Mouse (Mus musculus): ENCODE data around the gene Alx3. TPM values are rescaled to one million over a fixed set of nuclear protein-coding genes. Genes with fewer than 3 reads are reported as not detected.

Gene Alx3
- polyA plus RNA-seq, 1 experiment from 2014 or later: 0.09 TPM

DNA sequence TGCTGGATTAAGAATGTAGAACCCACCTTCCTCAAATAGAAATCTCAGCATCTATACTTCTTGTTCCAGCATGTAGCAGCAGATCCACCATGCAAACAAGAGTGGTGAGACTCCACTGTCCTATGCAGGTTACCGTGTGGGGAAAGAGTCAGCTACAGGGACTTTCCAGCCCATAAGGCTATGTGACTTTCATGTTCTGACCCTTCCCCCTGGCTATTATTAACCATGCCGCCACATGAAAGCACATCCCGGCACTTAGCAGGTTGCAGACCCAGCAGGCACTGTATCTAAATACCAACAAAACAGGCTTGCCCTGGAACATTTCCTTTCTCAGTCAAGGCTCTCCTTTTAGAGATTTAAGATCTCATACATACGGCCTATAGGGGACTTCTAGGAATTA, 16.6 kb downstream of the Alx3 start:
- Histone ChIP-seq H3K27ac (ENCODE audit: low read length) (no peak overlapping the region), H3K36me3 (ENCODE audit: control insufficient read depth, insufficient read depth) (peaks cover 11% of the 10 kb centered on the region; the same call in 1 of the 2 replicates), H3K4me1 (ENCODE audit: control insufficient read depth, low read depth, low read length) (peaks cover 8% of the 10 kb centered on the region; the same call in 1 of the 2 replicates), H3K4me3 (ENCODE audit: low read depth, low read length) (no peak overlapping the region), H3K9ac (ENCODE audit: low read depth, low read length) (no peak overlapping the region), H3K27me3 (ENCODE audit: control insufficient read depth, insufficient read depth, low read depth, low read length) (no peaks in the 10 kb centered on the region), H3K9me3 (replicated peaks; ENCODE audit: control insufficient read depth, low read length) (no peaks in the 10 kb centered on the region), H3K4me2 (ENCODE audit: low read depth, low read length) (no peak overlapping the region)
- no peak for ATAC-seq (ENCODE audit: low read depth)
- WGBS (ENCODE audit: insufficient replicate concordance): 70% methylated on average over 4 of the region's 4 CpGs

DNA sequence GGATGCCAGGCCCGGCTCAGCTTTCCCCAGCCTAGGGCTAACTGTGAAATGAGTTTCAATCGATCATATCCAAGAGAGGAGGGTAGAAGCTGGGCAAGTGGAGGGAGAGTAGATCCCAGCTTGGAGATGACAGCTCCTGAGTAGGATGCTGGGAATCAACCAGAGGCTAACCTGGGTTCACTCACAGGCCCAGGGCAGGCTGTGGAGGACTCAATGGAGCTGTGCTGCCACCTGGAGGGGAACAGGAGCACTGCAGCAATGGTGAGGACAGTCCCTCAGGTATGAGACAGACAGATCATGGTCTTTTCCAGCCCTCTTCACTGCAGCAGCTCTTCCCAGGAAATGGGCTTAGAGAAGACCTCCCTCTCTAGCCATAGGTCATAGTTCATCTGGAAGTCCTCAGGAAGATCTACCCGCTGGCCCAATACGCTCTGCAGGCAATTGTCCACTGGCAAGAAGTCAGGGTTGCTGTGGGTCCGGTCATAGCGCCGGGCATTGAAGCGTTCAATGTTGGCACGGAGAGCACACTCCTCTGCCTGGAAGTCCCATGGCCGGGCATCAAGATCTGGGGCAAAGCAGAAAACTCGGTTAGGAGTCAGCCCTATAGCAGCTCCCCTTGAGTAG, 18.2 kb downstream of the Alx3 start:
- peak; percentile 30; the same call in 1 of the 2 replicates for ATAC-seq (ENCODE audit: low read depth)
- H3K27me3 ChIP-seq (ENCODE audit: control insufficient read depth, insufficient read depth, low read depth, low read length): no peaks in the 10 kb centered on the region
- no peak overlapping the region for H3K27ac ChIP-seq (ENCODE audit: low read length)
- peaks cover 8% of the 10 kb centered on the region; the same call in 1 of the 2 replicates for H3K4me1 ChIP-seq (ENCODE audit: control insufficient read depth, low read depth, low read length)
- H3K9me3 ChIP-seq (replicated peaks; ENCODE audit: control insufficient read depth, low read length): no peaks in the 10 kb centered on the region
- H3K36me3 ChIP-seq (ENCODE audit: control insufficient read depth, insufficient read depth): peaks cover 17% of the 10 kb centered on the region
- H3K4me2 ChIP-seq (ENCODE audit: low read depth, low read length): no peak overlapping the region
- H3K4me3 ChIP-seq (ENCODE audit: low read depth, low read length): no peak overlapping the region
- WGBS (ENCODE audit: insufficient replicate concordance): 78% methylated on average over 11 of the region's 11 CpGs
- no peak overlapping the region for H3K9ac ChIP-seq (ENCODE audit: low read depth, low read length)

DNA sequence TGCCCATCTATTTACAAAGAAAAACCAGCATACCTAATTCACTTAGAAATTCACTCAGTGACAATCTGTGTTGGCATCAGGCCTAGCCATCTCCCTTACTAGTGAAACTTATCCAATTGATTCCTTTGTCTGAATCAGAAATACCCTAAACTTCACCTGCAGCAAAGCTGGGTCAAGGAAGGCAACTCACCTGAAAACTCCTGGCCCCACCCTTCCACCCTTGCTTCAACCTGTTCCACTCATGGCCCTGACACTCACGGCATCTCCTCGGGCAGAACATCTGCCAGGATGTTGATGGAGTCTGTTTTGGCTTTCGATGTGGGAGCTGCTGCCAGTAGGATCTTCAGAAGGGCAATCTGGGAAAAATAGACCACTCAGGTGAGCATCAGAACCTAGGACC, 23.0 kb downstream of the Alx3 start:
- ATAC-seq (ENCODE audit: low read depth): no peak
- Histone ChIP-seq H3K4me1 (ENCODE audit: control insufficient read depth, low read depth, low read length) (no peaks in the 10 kb centered on the region), H3K36me3 (ENCODE audit: control insufficient read depth, insufficient read depth) (peaks cover 24% of the 10 kb centered on the region), H3K9me3 (replicated peaks; ENCODE audit: control insufficient read depth, low read length) (no peaks in the 10 kb centered on the region), H3K9ac (ENCODE audit: low read depth, low read length) (no peak overlapping the region), H3K4me2 (ENCODE audit: low read depth, low read length) (no peak overlapping the region), H3K4me3 (ENCODE audit: low read depth, low read length) (no peak overlapping the region), H3K27ac (ENCODE audit: low read length) (no peak overlapping the region), H3K27me3 (ENCODE audit: control insufficient read depth, insufficient read depth, low read depth, low read length) (no peaks in the 10 kb centered on the region)
- 90% methylated on average over 3 of the region's 3 CpGs for WGBS (ENCODE audit: insufficient replicate concordance)

DNA sequence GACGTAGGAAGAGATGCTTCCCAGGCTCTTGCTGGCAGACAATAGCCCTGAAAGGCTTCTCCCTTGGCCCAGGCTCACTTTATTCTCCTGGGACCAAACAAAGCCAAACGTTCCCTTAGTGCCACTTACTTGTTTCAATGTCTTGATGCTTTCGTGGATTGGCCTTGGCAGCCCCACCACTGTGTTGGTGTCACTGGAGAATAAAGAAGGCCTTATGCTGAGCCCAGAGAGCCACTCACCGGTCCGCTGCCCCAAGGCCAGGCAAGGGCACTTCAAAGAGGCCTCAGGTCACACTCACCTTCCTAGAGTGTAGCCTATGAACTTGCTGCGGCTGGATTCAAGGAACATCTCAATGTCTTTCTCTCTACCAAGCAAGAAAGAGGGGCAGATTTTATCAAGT, 25.1 kb downstream of the Alx3 start:
- H3K27ac ChIP-seq (ENCODE audit: low read length): no peak overlapping the region
- 83% methylated on average over 6 of the region's 6 CpGs for WGBS (ENCODE audit: insufficient replicate concordance)
- H3K4me2 ChIP-seq (ENCODE audit: low read depth, low read length): no peak overlapping the region
- no peak overlapping the region for H3K9ac ChIP-seq (ENCODE audit: low read depth, low read length)
- ATAC-seq (ENCODE audit: low read depth): no peak
- H3K9me3 ChIP-seq (replicated peaks; ENCODE audit: control insufficient read depth, low read length): no peaks in the 10 kb centered on the region
- peaks cover 21% of the 10 kb centered on the region for H3K36me3 ChIP-seq (ENCODE audit: control insufficient read depth, insufficient read depth)
- no peaks in the 10 kb centered on the region for H3K27me3 ChIP-seq (ENCODE audit: control insufficient read depth, insufficient read depth, low read depth, low read length)
- H3K4me3 ChIP-seq (ENCODE audit: low read depth, low read length): no peak overlapping the region
- no peaks in the 10 kb centered on the region for H3K4me1 ChIP-seq (ENCODE audit: control insufficient read depth, low read depth, low read length)

DNA sequence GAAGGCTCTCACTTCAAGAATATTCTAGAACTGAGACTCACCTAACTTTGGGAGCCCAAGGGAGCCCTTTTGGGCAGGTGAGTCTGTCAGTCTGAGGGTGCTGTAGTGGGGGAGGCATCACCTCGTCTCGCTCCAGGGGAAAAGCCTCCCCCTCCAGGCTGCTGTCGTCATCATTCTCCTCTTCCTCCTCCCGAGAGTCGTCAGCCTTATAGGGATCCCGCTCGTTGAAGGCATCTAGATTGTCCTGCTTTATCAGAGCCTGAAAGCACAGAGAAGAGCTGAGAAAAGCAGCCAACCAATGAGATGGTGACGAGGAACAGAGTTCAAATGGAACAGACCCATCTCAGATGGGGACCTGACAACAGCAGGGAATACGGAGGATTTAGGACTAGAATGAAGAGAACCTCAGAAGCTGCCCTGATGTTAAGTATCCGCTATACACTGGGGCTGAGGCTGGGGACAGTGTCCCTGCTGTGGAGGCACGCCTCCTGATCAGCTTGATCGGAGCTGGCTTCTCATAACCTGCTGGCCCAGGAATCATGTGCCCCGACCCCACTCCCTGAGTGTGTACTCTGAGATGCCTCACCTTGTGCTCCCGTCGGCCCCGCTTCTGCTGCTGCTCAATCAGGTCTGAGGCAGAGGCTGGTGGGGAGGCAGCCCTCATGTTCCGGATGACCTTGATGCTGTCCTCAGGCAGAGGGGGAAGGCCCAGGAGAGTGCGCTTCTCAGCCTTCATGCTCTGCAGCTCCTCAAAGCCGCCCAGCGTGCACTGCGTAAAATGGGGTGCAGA, 26.6 kb downstream of the Alx3 start:
- Histone ChIP-seq H3K9me3 (replicated peaks; ENCODE audit: control insufficient read depth, low read length) (no peaks in the 10 kb centered on the region), H3K4me2 (ENCODE audit: low read depth, low read length) (no peak overlapping the region), H3K27me3 (ENCODE audit: control insufficient read depth, insufficient read depth, low read depth, low read length) (no peaks in the 10 kb centered on the region), H3K9ac (ENCODE audit: low read depth, low read length) (no peak overlapping the region), H3K36me3 (ENCODE audit: control insufficient read depth, insufficient read depth) (peaks cover 16% of the 10 kb centered on the region), H3K4me1 (ENCODE audit: control insufficient read depth, low read depth, low read length) (no peaks in the 10 kb centered on the region), H3K4me3 (ENCODE audit: low read depth, low read length) (no peak overlapping the region), H3K27ac (ENCODE audit: low read length) (no peak overlapping the region)
- 78% methylated on average over 21 of the region's 21 CpGs for WGBS (ENCODE audit: insufficient replicate concordance)
- ATAC-seq (ENCODE audit: low read depth): no peak

DNA sequence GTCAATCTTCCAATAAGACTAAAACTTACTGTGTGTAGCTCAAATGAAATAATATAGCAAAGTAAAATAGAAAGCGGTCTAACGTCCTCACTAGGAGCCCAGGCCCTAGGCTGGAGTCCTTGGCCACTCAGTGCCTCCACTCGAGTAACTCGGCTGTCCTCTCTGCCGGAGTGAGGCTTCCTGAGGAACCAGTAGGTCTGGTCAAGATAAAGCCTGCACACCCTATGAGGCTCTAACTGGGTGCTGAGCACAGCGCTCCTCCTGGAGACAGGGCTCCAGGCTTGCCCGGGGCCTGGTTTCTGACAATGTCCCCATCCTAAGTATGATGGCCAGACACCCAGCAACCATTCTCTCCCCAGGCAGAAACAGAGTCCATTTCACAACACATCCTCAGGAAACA, 27.7 kb downstream of the Alx3 start:
- no peaks in the 10 kb centered on the region for H3K27me3 ChIP-seq (ENCODE audit: control insufficient read depth, insufficient read depth, low read depth, low read length)
- no peak for ATAC-seq (ENCODE audit: low read depth)
- no peak overlapping the region for H3K4me2 ChIP-seq (ENCODE audit: low read depth, low read length)
- H3K4me3 ChIP-seq (ENCODE audit: low read depth, low read length): no peak overlapping the region
- no peak overlapping the region for H3K27ac ChIP-seq (ENCODE audit: low read length)
- no peaks in the 10 kb centered on the region for H3K9me3 ChIP-seq (replicated peaks; ENCODE audit: control insufficient read depth, low read length)
- WGBS (ENCODE audit: insufficient replicate concordance): 75% methylated on average over 7 of the region's 7 CpGs
- H3K9ac ChIP-seq (ENCODE audit: low read depth, low read length): no peak overlapping the region
- H3K4me1 ChIP-seq (ENCODE audit: control insufficient read depth, low read depth, low read length): no peaks in the 10 kb centered on the region
- peaks cover 16% of the 10 kb centered on the region for H3K36me3 ChIP-seq (ENCODE audit: control insufficient read depth, insufficient read depth)

DNA sequence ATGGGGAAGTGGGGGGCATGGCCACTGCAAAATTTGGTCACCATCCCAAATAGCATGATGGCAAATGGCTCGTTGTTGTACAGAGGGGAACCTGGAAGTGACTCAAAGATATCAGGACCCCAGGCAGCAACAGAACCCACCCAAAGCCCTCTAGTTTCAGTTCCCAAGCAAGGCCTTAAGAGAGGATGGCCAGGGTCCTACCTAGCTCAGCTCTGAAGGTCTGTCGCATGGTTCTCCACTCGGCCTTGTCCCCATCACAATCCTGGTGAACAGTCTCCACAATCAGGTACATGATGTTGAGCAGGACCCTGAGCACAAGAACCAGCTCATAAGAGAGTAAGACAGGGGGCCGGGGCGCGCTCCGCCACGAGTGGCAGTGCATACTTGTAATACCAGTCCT, 29.6 kb downstream of the Alx3 start:
- Histone ChIP-seq H3K9ac (ENCODE audit: low read depth, low read length) (no peak overlapping the region), H3K27me3 (ENCODE audit: control insufficient read depth, insufficient read depth, low read depth, low read length) (no peaks in the 10 kb centered on the region), H3K9me3 (replicated peaks; ENCODE audit: control insufficient read depth, low read length) (no peaks in the 10 kb centered on the region), H3K4me1 (ENCODE audit: control insufficient read depth, low read depth, low read length) (no peaks in the 10 kb centered on the region), H3K4me3 (ENCODE audit: low read depth, low read length) (no peak overlapping the region), H3K27ac (ENCODE audit: low read length) (no peak overlapping the region), H3K4me2 (ENCODE audit: low read depth, low read length) (no peak overlapping the region), H3K36me3 (ENCODE audit: control insufficient read depth, insufficient read depth) (peaks cover 13% of the 10 kb centered on the region)
- WGBS (ENCODE audit: insufficient replicate concordance): 85% methylated on average over 8 of the region's 8 CpGs
- ATAC-seq (ENCODE audit: low read depth): no peak

DNA sequence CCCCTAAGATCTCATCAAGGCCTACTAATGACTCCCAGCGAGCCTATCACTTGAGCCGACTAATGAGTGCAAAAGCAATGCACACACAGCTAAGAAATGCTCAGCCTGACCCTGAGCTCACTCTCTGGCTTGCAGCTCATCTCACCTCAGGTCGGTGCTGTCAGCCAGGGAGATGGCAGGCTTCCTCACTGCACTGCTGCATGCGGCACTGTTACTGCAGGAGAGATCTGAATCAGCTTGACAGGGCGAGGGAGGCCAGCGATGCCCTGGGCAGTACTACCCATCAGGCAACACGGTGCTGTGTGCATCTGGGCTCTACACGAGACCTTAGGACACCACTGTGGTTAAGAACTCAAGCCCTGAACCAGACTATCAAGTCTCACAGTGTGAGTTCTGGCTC, 30.7 kb downstream of the Alx3 start:
- Histone ChIP-seq H3K4me3 (ENCODE audit: low read depth, low read length) (no peak overlapping the region), H3K4me2 (ENCODE audit: low read depth, low read length) (no peak overlapping the region), H3K27ac (ENCODE audit: low read length) (no peak overlapping the region), H3K9ac (ENCODE audit: low read depth, low read length) (no peak overlapping the region), H3K4me1 (ENCODE audit: control insufficient read depth, low read depth, low read length) (no peaks in the 10 kb centered on the region), H3K36me3 (ENCODE audit: control insufficient read depth, insufficient read depth) (peaks cover 7% of the 10 kb centered on the region; the same call in 1 of the 2 replicates), H3K27me3 (ENCODE audit: control insufficient read depth, insufficient read depth, low read depth, low read length) (no peaks in the 10 kb centered on the region), H3K9me3 (replicated peaks; ENCODE audit: control insufficient read depth, low read length) (no peaks in the 10 kb centered on the region)
- no peak for ATAC-seq (ENCODE audit: low read depth)
- 74% methylated on average over 8 of the region's 8 CpGs for WGBS (ENCODE audit: insufficient replicate concordance)

DNA sequence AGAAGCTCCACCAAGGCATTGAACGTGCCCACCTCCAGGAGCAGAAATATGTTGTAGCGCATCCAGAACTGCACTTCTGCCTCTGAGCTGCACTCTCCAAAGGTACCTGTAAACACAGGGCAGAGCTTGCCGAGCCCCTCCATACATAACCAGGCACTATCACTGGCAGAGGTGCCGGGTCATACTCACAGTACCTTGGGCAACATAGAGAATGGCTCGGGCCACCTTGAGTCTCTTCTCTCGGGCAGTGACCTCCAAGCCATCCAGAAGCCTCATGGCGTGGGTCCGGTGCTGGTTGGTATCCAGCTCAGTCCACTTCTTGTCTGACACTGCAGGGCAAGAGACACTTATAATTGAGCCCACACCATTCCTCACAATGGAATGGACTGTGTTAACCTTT, 31.9 kb downstream of the Alx3 start:
- 80% methylated on average over 8 of the region's 8 CpGs for WGBS (ENCODE audit: insufficient replicate concordance)

More for the DNA sequence above, 31.9 kb downstream of the Alx3 start:
- H3K27ac ChIP-seq (ENCODE audit: low read length): no peak overlapping the region
- no peak overlapping the region for H3K4me2 ChIP-seq (ENCODE audit: low read depth, low read length)
- no peak overlapping the region for H3K9ac ChIP-seq (ENCODE audit: low read depth, low read length)
- ATAC-seq (ENCODE audit: low read depth): no peak
- no peak overlapping the region for H3K4me3 ChIP-seq (ENCODE audit: low read depth, low read length)
- no peaks in the 10 kb centered on the region for H3K27me3 ChIP-seq (ENCODE audit: control insufficient read depth, insufficient read depth, low read depth, low read length)
- no peaks in the 10 kb centered on the region; the same call in 1 of the 2 replicates for H3K4me1 ChIP-seq (ENCODE audit: control insufficient read depth, low read depth, low read length)
- H3K9me3 ChIP-seq (replicated peaks; ENCODE audit: control insufficient read depth, low read length): no peaks in the 10 kb centered on the region
- H3K36me3 ChIP-seq (ENCODE audit: control insufficient read depth, insufficient read depth): peaks cover 4% of the 10 kb centered on the region; the same call in 1 of the 2 replicates
